Mouse (Mus musculus) midbrain, embryonic 12.5 days (tissue): Measurements from ENCODE around the gene Atf3. TPM values are rescaled to one million over a fixed set of nuclear protein-coding genes. Genes with fewer than 3 reads are reported as not detected.

ENCODE experiments used
- ATAC-seq: fragments of 200-750 bp; cut with Nextera tagmentation; 2 replicates; pipeline ENCODE4 v1.8.0; 2017; ENCODE audit warnings: low read depth, moderate TSS enrichment, moderate library complexity; ENCODE audit not compliant: low FRiP score
- H3K27ac ChIP-seq: fragments of 300-500 bp; sonication (generic); replicated peaks from 2 replicates; pipeline ENCODE4 v1.5.1; 2016; ENCODE audit warnings: mild to moderate bottlenecking
- H3K27me3 ChIP-seq: fragments of 300-500 bp; sonication (generic); 2 replicates; pipeline ENCODE4 v1.6.1; 2016; ENCODE audit warnings: mild to moderate bottlenecking
- H3K36me3 ChIP-seq: fragments of 300-500 bp; sonication (generic); 2 replicates; pipeline ENCODE4 v1.6.1; 2016
- H3K4me1 ChIP-seq: fragments of 300-500 bp; sonication (generic); 2 replicates; pipeline ENCODE4 v1.6.1; 2016
- H3K4me2 ChIP-seq: fragments of 300-500 bp; sonication (generic); replicated peaks from 2 replicates; pipeline ENCODE4 v1.6.1; 2016; ENCODE audit warnings: mild to moderate bottlenecking, moderate library complexity
- H3K4me3 ChIP-seq: fragments of 300-500 bp; sonication (generic); 2 replicates; pipeline ENCODE4 v1.5.1; 2016; ENCODE audit warnings: mild to moderate bottlenecking
- H3K9ac ChIP-seq: fragments of 300-500 bp; sonication (generic); replicated peaks from 2 replicates; pipeline ENCODE4 v1.6.1; 2016; ENCODE audit warnings: mild to moderate bottlenecking, moderate library complexity
- H3K9me3 ChIP-seq: fragments of 300-500 bp; sonication (generic); 2 replicates; pipeline ENCODE4 v1.6.1; 2016; ENCODE audit warnings: mild to moderate bottlenecking
- WGBS: fragments of 180-500 bp; shearing (Covaris S2); methylation state at CpG from one replicate; pipeline ENCODE4 v1.1.7; 2016; 5-methylcytosine and 5-hydroxymethylcytosine counted together
- polyA plus RNA-seq: library from polyadenylated mRNA; unstranded; fragments of >200 nt; fragmentation: Nextera tagmentation; extraction: Ambion mirVana; gene quantifications from 2 replicates; pipeline ENCODE4 v1.2.1, GENCODE M21; 2016

Gene Atf3
- polyA plus RNA-seq, 1 experiment from 2014 or later, result 1.5 TPM

DNA sequence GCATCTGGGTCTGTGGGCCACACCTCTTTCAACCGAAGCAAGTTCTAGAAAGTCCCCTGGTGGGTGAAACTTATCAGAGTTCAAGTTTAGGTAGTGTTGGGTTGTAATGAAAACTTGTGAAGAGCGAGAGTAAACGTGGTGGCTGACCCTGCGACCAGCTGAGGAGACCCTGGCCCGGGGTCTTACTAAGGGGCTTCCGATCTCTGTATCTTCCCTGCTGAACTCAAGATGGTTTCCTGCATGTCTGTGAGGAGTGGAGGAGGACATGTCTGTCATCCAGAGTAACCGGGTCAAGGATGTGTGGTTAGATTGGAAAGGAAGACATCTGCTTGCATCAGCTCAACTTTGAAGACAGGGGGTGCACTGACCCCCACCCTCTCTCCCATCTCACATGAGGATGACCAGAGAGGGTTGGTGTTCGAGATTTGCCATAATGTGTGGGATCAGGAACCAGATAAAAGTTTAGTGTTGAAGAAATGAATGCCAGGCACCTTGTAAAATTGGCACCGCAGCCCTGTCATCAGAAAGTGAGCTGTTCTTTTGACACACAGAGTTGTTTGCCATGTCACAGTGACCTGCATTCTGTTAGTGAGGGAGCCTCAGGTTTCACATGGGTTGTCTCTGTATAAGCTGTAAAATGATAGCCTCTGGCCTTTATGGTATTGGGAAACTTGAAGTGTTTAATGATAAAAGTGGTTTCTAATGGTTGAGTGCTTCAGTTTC lies 7.3 kb upstream of the Atf3 start:
- Histone ChIP-seq H3K27me3 (no peaks in the 10 kb centered on the region), H3K4me3 (peak overlapping the region; percentile 84), H3K9ac (peak overlapping the region; percentile 82), H3K36me3 (no peaks in the 10 kb centered on the region), H3K4me1 (peaks cover 15% of the 10 kb centered on the region), H3K4me2 (peak overlapping the region; percentile 96), H3K9me3 (no peaks in the 10 kb centered on the region), H3K27ac (no peak overlapping the region)
- WGBS, result 58% methylated on average over 9 of the region's 9 CpGs
- peak; percentile 8; the same call in 1 of the 2 replicates for ATAC-seq

DNA sequence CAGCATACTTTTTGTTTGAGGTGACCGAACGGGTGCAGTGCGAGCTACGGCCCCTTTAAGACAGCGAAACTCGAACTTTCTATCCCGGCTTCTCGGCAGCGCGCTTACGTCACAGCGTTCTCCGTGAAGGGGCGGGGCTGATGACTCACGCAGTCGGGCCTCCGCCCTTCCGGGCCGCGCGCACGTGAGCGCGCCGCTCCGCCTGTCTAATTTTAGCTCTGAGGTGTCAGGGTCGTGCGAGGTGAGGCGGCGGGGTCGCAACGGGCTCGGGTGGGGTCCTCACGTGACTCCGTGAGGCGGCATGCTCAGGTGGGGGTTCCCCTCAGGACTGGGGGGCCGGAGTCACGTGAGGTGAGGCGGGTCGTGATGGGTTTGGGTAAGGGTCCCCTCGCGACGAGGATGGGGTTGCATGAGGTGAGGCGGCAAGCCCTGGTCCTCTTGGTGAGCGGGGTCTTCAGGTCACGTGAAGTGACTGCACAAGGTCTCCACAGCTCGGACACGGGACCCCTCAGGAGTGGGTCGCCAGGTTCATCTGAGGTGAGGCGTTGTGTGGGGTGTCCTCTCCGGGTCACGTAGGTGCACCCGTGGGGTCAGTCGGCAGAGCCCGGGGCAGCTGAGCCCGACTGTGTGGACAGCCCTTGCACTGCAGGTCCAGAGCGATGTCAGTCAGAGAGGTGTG lies 6.6 kb upstream of the Atf3 start:
- H3K27ac ChIP-seq, result no peak overlapping the region
- 2% methylated on average over 57 of the region's 57 CpGs for WGBS

DNA sequence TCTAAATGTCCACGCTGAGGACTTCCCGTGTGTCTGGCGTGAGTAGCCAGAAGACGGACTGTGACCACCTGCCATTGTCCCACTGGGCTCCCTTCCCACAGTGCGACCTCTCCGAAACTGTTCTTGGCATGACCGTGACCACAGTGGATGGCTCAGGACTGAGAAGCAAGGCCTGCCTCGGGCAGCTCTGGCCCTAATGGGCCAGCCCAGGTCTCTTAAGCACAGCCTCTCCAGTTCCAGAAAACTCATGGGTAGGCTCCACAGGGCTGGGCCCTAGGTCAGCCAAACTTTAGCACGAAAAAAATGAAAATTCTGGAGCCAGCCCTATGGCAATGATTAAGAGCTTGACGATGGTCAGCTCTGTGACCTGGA lies 6.1 kb upstream of the Atf3 start:
- peaks cover 15% of the 10 kb centered on the region for H3K4me1 ChIP-seq
- 54% methylated on average over 10 of the region's 10 CpGs for WGBS
- peak overlapping the region; percentile 96 for H3K4me2 ChIP-seq
- H3K27me3 ChIP-seq, result 0 out of 2 replicates have a peak, but pooled peaks cover 5% of the 10 kb centered on the region
- no peaks in the 10 kb centered on the region for H3K36me3 ChIP-seq
- peak overlapping the region; percentile 84 for H3K4me3 ChIP-seq
- no peak overlapping the region for H3K27ac ChIP-seq
- peak; percentile 83 for ATAC-seq
- H3K9ac ChIP-seq, result peak overlapping the region; percentile 82
- H3K9me3 ChIP-seq, result no peaks in the 10 kb centered on the region

More for the DNA sequence above, 6.6 kb upstream of the Atf3 start:
- Histone ChIP-seq H3K4me1 (peaks cover 15% of the 10 kb centered on the region), H3K4me2 (peak overlapping the region; percentile 96), H3K9me3 (no peaks in the 10 kb centered on the region), H3K27me3 (0 out of 2 replicates have a peak, but pooled peaks cover 5% of the 10 kb centered on the region), H3K4me3 (peak overlapping the region; percentile 84), H3K9ac (peak overlapping the region; percentile 82), H3K36me3 (no peaks in the 10 kb centered on the region)
- ATAC-seq, result peak; percentile 89

DNA sequence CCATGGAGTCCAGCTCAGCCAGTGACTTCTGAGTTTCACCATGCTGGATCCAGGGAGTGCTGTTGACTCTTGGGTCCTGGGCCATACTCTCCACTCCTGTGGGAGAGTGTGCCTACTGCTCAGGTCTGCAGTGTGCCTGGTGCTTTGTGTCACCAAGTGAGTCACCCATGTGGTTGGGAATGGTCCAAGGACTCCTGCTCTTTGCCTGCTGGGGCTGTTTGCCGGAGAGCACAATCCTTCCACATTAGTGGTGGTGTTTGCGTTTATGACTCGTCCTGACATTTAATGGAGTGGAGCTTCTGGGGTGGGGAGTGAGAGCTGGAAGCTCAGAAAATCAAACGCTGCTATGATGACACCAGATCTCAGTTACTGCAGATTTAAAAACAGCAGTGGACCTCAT lies 4.2 kb upstream of the Atf3 start:
- Histone ChIP-seq H3K4me1 (peaks cover 15% of the 10 kb centered on the region), H3K9ac (no peak overlapping the region), H3K27ac (no peak overlapping the region), H3K27me3 (0 out of 2 replicates have a peak, but pooled peaks cover 10% of the 10 kb centered on the region), H3K4me3 (no peak overlapping the region), H3K36me3 (no peaks in the 10 kb centered on the region), H3K9me3 (no peaks in the 10 kb centered on the region), H3K4me2 (no peak overlapping the region)
- ATAC-seq, result no peak
- WGBS, result 85% methylated on average over 4 of the region's 4 CpGs

DNA sequence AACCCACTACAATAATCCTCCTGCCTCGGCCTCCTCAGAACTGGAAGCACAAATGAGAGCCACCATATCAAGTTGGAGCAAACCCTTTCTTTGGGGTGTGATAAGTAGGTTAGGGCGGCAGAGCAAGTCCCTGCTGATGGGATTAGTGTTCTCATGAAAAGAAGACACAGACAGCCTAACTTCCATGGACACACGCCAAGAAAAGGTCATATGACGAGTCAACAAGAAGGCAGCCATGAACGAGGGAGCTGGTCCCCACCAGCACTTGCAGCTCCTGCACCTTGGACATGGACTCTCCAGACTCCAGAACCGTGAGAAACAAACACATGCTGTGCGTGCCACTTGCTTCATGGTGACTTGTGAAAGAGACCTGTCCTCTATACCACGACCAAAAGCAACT lies 2.7 kb upstream of the Atf3 start:
- WGBS, result 73% methylated on average over 8 of the region's 8 CpGs
- Histone ChIP-seq H3K27me3 (0 out of 2 replicates have a peak, but pooled peaks cover 10% of the 10 kb centered on the region), H3K4me1 (peaks cover 21% of the 10 kb centered on the region), H3K9ac (no peak overlapping the region), H3K9me3 (no peaks in the 10 kb centered on the region), H3K4me2 (no peak overlapping the region), H3K27ac (no peak overlapping the region), H3K36me3 (no peaks in the 10 kb centered on the region), H3K4me3 (no peak overlapping the region)
- no peak for ATAC-seq

DNA sequence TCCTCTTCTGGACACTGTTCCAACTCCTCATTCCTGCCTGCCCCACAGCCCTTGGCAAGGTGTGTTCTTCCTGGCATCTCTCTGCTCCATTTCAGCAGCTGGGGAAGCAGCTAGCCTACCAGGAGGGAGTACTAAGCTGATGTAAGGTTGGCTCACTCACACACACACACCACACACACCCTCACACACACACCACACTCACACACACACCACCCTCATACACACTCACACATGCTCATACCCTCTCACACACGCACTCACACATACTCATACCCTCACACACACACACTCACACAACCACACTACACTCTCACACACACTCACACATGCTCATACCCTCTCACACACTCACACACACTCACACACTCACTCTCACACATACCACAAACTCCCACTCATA lies 1.9 kb upstream of the Atf3 start:
- ATAC-seq, result no peak

DNA sequence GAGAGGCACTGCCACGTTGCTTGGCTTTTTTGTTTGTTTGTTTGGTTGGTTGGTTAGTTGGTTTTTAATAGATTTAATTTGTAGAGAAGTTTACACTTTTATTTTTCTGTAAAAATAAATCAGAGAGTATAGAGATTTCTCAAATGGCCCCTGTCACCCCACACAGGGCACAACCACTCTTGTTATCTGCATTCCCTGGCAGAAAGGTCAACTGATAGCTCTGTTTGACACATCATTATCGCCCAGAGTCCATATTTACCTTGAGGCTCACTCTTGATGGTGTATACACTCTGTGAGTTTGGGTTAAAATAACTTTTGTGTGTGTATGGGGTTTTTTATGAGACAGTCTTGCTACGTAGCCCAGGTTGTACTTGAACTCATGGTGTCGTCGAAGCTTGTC lies 744 bp upstream of the Atf3 start:
- no peak for ATAC-seq
- 82% methylated on average over 5 of the region's 5 CpGs for WGBS

More for the DNA sequence above, 1.9 kb upstream of the Atf3 start:
- 93% methylated on average over 1 of the region's 1 CpGs for WGBS
- Histone ChIP-seq H3K36me3 (no peaks in the 10 kb centered on the region), H3K4me1 (peaks cover 14% of the 10 kb centered on the region), H3K4me3 (no peak overlapping the region), H3K27me3 (0 out of 2 replicates have a peak, but pooled peaks cover 10% of the 10 kb centered on the region), H3K9me3 (no peaks in the 10 kb centered on the region), H3K9ac (no peak overlapping the region), H3K4me2 (no peak overlapping the region), H3K27ac (no peak overlapping the region)

DNA sequence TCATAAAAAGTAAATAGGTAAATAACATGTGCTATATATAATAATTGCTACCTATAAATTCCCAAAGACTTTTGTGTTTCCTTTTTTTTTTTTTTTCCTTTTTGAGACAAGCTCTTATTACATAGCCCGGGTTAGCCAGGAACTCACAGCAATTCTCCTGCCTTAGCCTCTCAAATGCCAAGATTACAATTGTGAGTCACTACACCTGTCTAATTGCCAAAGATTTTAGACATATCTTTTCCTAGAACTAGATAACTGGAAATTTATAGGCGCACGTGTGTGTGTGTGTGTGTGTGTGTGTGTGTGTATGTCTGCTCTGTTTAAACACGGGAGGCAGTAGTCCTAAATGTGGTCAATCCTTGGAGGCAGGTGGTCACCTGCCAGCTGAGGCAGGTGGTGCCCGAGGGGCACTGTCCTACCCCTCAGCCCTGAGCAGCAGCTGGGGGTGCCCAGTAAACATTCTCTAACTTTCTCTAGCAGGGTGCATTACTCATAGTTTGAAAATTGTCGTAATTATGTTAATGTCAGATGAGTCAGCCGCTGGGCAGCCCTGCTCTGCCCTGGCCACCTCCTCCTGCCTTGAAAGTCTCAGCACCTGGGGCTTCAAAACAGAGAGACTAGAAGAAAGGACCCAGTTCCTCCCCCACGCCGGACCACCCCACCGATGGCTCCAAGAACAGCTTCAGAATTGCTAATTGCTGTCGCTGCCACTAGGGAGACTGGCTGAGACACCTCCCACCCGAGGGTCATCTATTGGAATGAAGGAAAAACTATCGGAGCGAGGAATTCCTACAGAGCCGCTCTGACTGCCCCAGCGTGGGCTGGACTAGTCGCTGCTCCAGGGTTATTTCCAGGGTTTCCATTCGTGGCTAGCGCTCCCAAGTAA lies 1.8 kb downstream of the Atf3 start:
- ATAC-seq, result no peak; the same call in 1 of the 2 replicates
- Histone ChIP-seq H3K9ac (no peak overlapping the region), H3K27ac (no peak overlapping the region), H3K36me3 (no peaks in the 10 kb centered on the region), H3K4me3 (no peak overlapping the region), H3K4me2 (no peak overlapping the region), H3K4me1 (peaks cover 6% of the 10 kb centered on the region), H3K27me3 (0 out of 2 replicates have a peak, but pooled peaks cover 10% of the 10 kb centered on the region), H3K9me3 (no peaks in the 10 kb centered on the region)
- WGBS, result 34% methylated on average over 19 of the region's 19 CpGs

More for the DNA sequence above, 744 bp upstream of the Atf3 start:
- H3K4me1 ChIP-seq, result peaks cover 7% of the 10 kb centered on the region
- H3K9ac ChIP-seq, result no peak overlapping the region
- no peaks in the 10 kb centered on the region for H3K9me3 ChIP-seq
- H3K36me3 ChIP-seq, result no peaks in the 10 kb centered on the region
- no peak overlapping the region for H3K27ac ChIP-seq
- 0 out of 2 replicates have a peak, but pooled peaks cover 10% of the 10 kb centered on the region for H3K27me3 ChIP-seq
- H3K4me3 ChIP-seq, result no peak overlapping the region
- no peak overlapping the region for H3K4me2 ChIP-seq

DNA sequence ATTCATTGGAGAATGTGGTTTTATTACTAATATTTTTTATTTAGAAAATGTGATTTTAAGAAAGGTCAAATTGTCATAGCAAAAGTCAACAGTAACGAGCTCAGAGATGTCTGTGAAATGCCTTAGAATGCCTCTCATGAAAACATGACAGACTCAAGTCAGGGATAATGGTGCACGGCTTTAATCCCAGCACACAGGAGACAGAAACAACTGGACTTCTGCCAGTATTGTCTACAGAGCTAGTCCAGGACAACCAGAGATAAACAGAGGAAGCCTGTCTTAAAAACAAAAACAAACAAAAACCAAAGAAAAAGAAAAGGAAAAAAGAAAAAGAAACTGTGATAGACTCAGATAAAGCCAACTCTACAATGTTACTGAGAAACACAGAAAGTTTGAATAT lies 6.7 kb downstream of the Atf3 start:
- H3K27ac ChIP-seq, result no peak overlapping the region
- H3K9ac ChIP-seq, result no peak overlapping the region
- H3K27me3 ChIP-seq, result no peaks in the 10 kb centered on the region
- ATAC-seq, result no peak
- no peaks in the 10 kb centered on the region for H3K9me3 ChIP-seq
- WGBS, result 63% methylated on average over 2 of the region's 2 CpGs
- no peak overlapping the region for H3K4me3 ChIP-seq
- H3K4me2 ChIP-seq, result no peak overlapping the region
- H3K36me3 ChIP-seq, result no peaks in the 10 kb centered on the region
- H3K4me1 ChIP-seq, result peaks cover 2% of the 10 kb centered on the region

DNA sequence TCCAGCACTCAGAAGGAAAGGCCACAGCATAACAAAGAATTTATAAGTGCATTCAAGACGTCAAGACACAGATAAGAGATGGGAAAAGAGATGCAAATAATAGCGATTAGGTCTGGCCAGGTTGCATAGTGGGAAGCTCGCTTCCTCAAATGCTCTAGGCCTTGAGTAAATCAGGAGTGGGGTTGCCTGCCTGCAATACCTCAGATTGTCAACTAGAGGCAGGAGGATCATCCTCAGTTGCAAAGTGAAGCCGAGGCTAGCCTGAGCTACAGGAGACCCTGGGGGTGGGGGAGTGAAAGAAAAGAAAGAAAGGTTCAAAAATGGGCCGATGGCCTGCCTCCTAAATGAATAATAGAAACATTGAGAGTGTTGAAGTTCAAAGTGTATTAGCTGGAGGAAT lies 12.0 kb downstream of the Atf3 start:
- Histone ChIP-seq H3K4me2 (no peak overlapping the region), H3K4me3 (no peak overlapping the region), H3K36me3 (no peaks in the 10 kb centered on the region), H3K9ac (no peak overlapping the region), H3K27ac (no peak overlapping the region), H3K27me3 (no peaks in the 10 kb centered on the region), H3K4me1 (no peaks in the 10 kb centered on the region), H3K9me3 (no peaks in the 10 kb centered on the region)
- WGBS, result 80% methylated on average over 5 of the region's 5 CpGs
- no peak for ATAC-seq

DNA sequence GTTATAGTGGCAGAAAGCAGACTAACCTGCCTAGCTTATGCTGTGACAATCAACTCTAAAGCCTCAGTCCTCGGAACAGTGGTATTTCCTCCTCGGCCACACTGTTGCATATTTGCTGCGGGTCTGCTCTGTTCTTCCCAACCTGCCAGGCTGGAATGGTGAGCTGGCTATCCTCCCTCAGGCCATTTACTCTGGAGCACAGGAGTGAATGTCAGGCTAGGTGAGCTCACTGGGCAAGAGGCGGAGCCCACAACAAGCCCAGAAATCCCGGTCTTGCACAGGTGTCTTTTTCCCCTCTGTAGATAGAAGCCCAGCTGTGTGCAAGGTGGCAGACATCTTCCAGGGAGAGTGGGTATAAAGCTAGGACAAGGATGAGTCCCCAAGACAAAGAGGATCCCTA lies 13.0 kb downstream of the Atf3 start:
- Histone ChIP-seq H3K9me3 (no peaks in the 10 kb centered on the region), H3K27me3 (no peaks in the 10 kb centered on the region), H3K27ac (no peak overlapping the region), H3K4me1 (no peaks in the 10 kb centered on the region), H3K36me3 (no peaks in the 10 kb centered on the region), H3K4me3 (no peak overlapping the region), H3K9ac (no peak overlapping the region), H3K4me2 (no peak overlapping the region)
- ATAC-seq, result no peak
- 82% methylated on average over 5 of the region's 5 CpGs for WGBS
